Comparison of ENCODE assay signal across 23 mouse cellular contexts in genomic region chr3:40698834-40699233, GRCm38 (mm10). TPM values are rescaled to one million over a fixed set of nuclear protein-coding genes. Genes with fewer than 3 reads are reported as not detected.
"Had no signal": no experiment of that assay in that cellular context is flagged by ENCODE, and none has a peak within 500 bp of the region (broad histone marks: within the 10 kb centered on the region; RNA-seq: fewer than 3 reads in every experiment).

No protein-coding gene starts in this region.

- H3K9ac ChIP-seq: liver, embryonic 14.5 days; lung, embryonic 14.5 days; midbrain, embryonic 13.5 days; neural tube, embryonic 13.5 days; neural tube, embryonic 15.5 days had no signal

- DNase-seq: lung, embryonic 14.5 days; lung, postnatal 14 days; lung, postnatal 36 days; retina, postnatal 1 day; right cerebral cortex, adult 18-20 months; right cerebral cortex, postnatal 25 days; right cerebral cortex, postnatal 4 days; spleen, adult 18-20 months; thymus, adult 18-20 months; thymus, postnatal 14 days; thymus, postnatal 36 days had no signal

- H3K4me3 ChIP-seq: megakaryocyte, embryonic 14.5 days; midbrain, embryonic 13.5 days; myocyte; neural tube, embryonic 13.5 days; neural tube, embryonic 15.5 days had no signal

- H3K4me2 ChIP-seq: lung, embryonic 14.5 days; midbrain, embryonic 11.5 days; midbrain, embryonic 13.5 days; neural tube, embryonic 13.5 days; neural tube, embryonic 15.5 days had no signal

- H3K27me3 ChIP-seq: megakaryocyte, embryonic 14.5 days; midbrain, embryonic 13.5 days; neural tube, embryonic 13.5 days; neural tube, embryonic 15.5 days had no signal

- ATAC-seq: midbrain, embryonic 13.5 days; midbrain, embryonic 16.5 days had no signal

- H3K27ac ChIP-seq: liver, embryonic 14.5 days; macrophage; midbrain, embryonic 13.5 days; neural tube, embryonic 13.5 days; neural tube, embryonic 15.5 days had no signal

- H3K9me3 ChIP-seq: megakaryocyte, embryonic 14.5 days; midbrain, embryonic 13.5 days; neural tube, embryonic 13.5 days; neural tube, embryonic 15.5 days had no signal

- H3K4me1 ChIP-seq: midbrain, embryonic 13.5 days; neural tube, embryonic 13.5 days; neural tube, embryonic 15.5 days had no signal

RNA-seq across cellular contexts. Expression of gene Slc25a31, which starts 9.8 kb away (rescaled TPM):
- polyA plus RNA-seq: liver, embryonic 16.5 days; lung, embryonic 14.5 days; myocyte; small intestine, adult 2 months; stomach, embryonic 14.5 days had no signal
